Mouse (Mus musculus) MEL (cell line): Measurements from ENCODE around the gene Cep112. TPM values are rescaled to one million over a fixed set of nuclear protein-coding genes. Genes with fewer than 3 reads are reported as not detected.

Source experiments
- DNase-seq: peaks from one replicate; pipeline ENCODE4 v3.0.0; 2011; ENCODE audit warnings: low read depth, low spot score
- H3K27ac ChIP-seq: 2 replicates; pipeline ENCODE4 v1.5.1; 2012; ENCODE audit warnings: low read depth, mild to moderate bottlenecking, control low read depth, low read length, moderate library complexity; ENCODE audit not compliant: control insufficient read depth
- H3K27me3 ChIP-seq, 2 experiments: fragments of 150-350 bp in 1 of 2; sonication (generic) in 1 of 2; 2 replicates each; pipeline ENCODE4 v1.6.1; 2012; ENCODE audit warnings: low read length in 2 of 2, mild to moderate bottlenecking in 2 of 2, improper control_type of control experiment in 1 of 2, moderate library complexity in 1 of 2; ENCODE audit not compliant: insufficient read depth in 2 of 2, control insufficient read depth in 1 of 2
- H3K36me3 ChIP-seq, 2 experiments: 2 replicates each; pipeline ENCODE4 v1.6.1; 2012 to 2014; ENCODE audit warnings: low read length in 2 of 2, improper control_type of control experiment in 1 of 2, inconsistent platforms in 1 of 2, mild to moderate bottlenecking in 1 of 2; ENCODE audit not compliant: insufficient read depth in 2 of 2, control insufficient read depth in 1 of 2
- H3K4me1 ChIP-seq, 2 experiments: fragments of 150-350 bp in 1 of 2; sonication (generic) in 1 of 2; 2 replicates each; pipeline ENCODE4 v1.6.1; 2012; ENCODE audit warnings: low read length in 2 of 2, improper control_type of control experiment in 1 of 2, mild to moderate bottlenecking in 1 of 2; ENCODE audit not compliant: insufficient read depth in 2 of 2, control insufficient read depth in 1 of 2
- H3K4me3 ChIP-seq, 2 experiments: fragments of 150-350 bp in 1 of 2; sonication (generic) in 1 of 2; 2 replicates each; pipeline ENCODE4 v1.5.1; 2012; ENCODE audit warnings: low read depth in 2 of 2, low read length in 2 of 2, mild to moderate bottlenecking in 2 of 2, moderate library complexity in 2 of 2, control low read depth in 1 of 2, improper control_type of control experiment in 1 of 2; ENCODE audit not compliant: control insufficient read depth in 1 of 2, insufficient read depth in 1 of 2
- H3K79me2 ChIP-seq: 2 replicates; pipeline ENCODE4 v1.6.1; 2012; ENCODE audit warnings: mild to moderate bottlenecking, low read length, moderate library complexity; ENCODE audit not compliant: control insufficient read depth, poor library complexity, insufficient read depth
- H3K9ac ChIP-seq: 2 replicates; pipeline ENCODE4 v1.6.1; 2012; ENCODE audit warnings: low read depth, mild to moderate bottlenecking, control low read depth, low read length, moderate library complexity; ENCODE audit not compliant: control insufficient read depth, poor library complexity, severe bottlenecking
- H3K9me3 ChIP-seq: fragments of 150-350 bp; sonication (generic); replicated peaks from 2 replicates; pipeline ENCODE4 v1.6.1; 2012; ENCODE audit warnings: mild to moderate bottlenecking, low read length, improper control_type of control experiment, moderate library complexity; ENCODE audit not compliant: insufficient read depth
- E2F4 ChIP-seq: IDR thresholded peaks from 2 replicates; pipeline ENCODE4 v1.6.1; 2011; ENCODE audit warnings: low read depth, low read length, improper control_type of control experiment, borderline replicate concordance
- ELF1 ChIP-seq: IDR thresholded peaks from 2 replicates; pipeline ENCODE4 v1.6.1; 2014; ENCODE audit warnings: low read depth, mild to moderate bottlenecking, inconsistent platforms, low read length, improper control_type of control experiment, moderate library complexity
- EP300 ChIP-seq, 2 experiments: IDR thresholded peaks; 2 replicates each; pipeline ENCODE4 v1.6.1; 2011; ENCODE audit warnings: improper control_type of control experiment in 2 of 2, low read length in 2 of 2, low read depth in 1 of 2, mild to moderate bottlenecking in 1 of 2
- ETS1 ChIP-seq: IDR thresholded peaks from 2 replicates; pipeline ENCODE4 v1.6.1; 2012; ENCODE audit warnings: low read depth, mild to moderate bottlenecking, inconsistent platforms, low read length, improper control_type of control experiment, moderate library complexity
- GABPA ChIP-seq: IDR thresholded peaks from 2 replicates; pipeline ENCODE4 v1.6.1; 2012; ENCODE audit warnings: low read depth, mild to moderate bottlenecking, inconsistent platforms, low read length, improper control_type of control experiment, moderate library complexity
- GATA1 ChIP-seq: IDR thresholded peaks from 2 replicates; pipeline ENCODE4 v1.6.1; 2011; ENCODE audit warnings: low read depth, low read length, improper control_type of control experiment
- HCFC1 ChIP-seq: IDR thresholded peaks from 2 replicates; pipeline ENCODE4 v1.6.1; 2012; ENCODE audit warnings: low read depth, mild to moderate bottlenecking, inconsistent platforms, low read length, improper control_type of control experiment, moderate library complexity
- KAT2A ChIP-seq: conservative IDR thresholded peaks from 2 replicates; pipeline ENCODE4 v1.6.1; 2012; ENCODE audit warnings: low read depth, low read length, improper control_type of control experiment, inconsistent platforms
- MAFK ChIP-seq: IDR thresholded peaks from 2 replicates; pipeline ENCODE4 v1.6.1; 2011; ENCODE audit warnings: low read depth, mild to moderate bottlenecking, low read length, improper control_type of control experiment, borderline replicate concordance
- MAX ChIP-seq: IDR thresholded peaks from 2 replicates; pipeline ENCODE4 v1.6.1; 2011; ENCODE audit warnings: low read length, improper control_type of control experiment
- MAZ ChIP-seq: IDR thresholded peaks from 2 replicates; pipeline ENCODE4 v1.6.1; 2012; ENCODE audit warnings: low read depth, mild to moderate bottlenecking, inconsistent platforms, low read length, improper control_type of control experiment
- MEF2A ChIP-seq: IDR thresholded peaks from 2 replicates; pipeline ENCODE4 v1.6.1; 2014; ENCODE audit warnings: low read depth, mild to moderate bottlenecking, inconsistent platforms, low read length, improper control_type of control experiment; ENCODE audit not compliant: poor library complexity, insufficient replicate concordance, severe bottlenecking; ENCODE audit errors: extremely low read depth
- MYB ChIP-seq: IDR thresholded peaks from 2 replicates; pipeline ENCODE4 v1.6.1; 2011; ENCODE audit warnings: mild to moderate bottlenecking, low read depth, low read length, improper control_type of control experiment
- NELFE ChIP-seq: IDR thresholded peaks from 2 replicates; pipeline ENCODE4 v1.6.1; 2011; ENCODE audit warnings: low read depth, low read length, improper control_type of control experiment
- NRF1 ChIP-seq: IDR thresholded peaks from 2 replicates; pipeline ENCODE4 v1.6.1; 2014; ENCODE audit warnings: low read depth, mild to moderate bottlenecking, inconsistent platforms, low read length, improper control_type of control experiment, moderate library complexity; ENCODE audit not compliant: poor library complexity, insufficient read depth, severe bottlenecking
- POLR2A ChIP-seq, 2 experiments: IDR thresholded peaks; 2 replicates each; pipeline ENCODE4 v1.6.1; 2011 to 2012; ENCODE audit warnings: low read length in 2 of 2, mild to moderate bottlenecking in 2 of 2, control low read depth in 1 of 2, improper control_type of control experiment in 1 of 2, low read depth in 1 of 2, moderate library complexity in 1 of 2; ENCODE audit not compliant: control insufficient read depth in 1 of 2, insufficient read depth in 1 of 2, poor library complexity in 1 of 2
- RAD21 ChIP-seq: IDR thresholded peaks from 2 replicates; pipeline ENCODE4 v1.6.1; 2011; ENCODE audit warnings: mild to moderate bottlenecking, low read depth, low read length, improper control_type of control experiment
- RCOR1 ChIP-seq: IDR thresholded peaks from 2 replicates; pipeline ENCODE4 v1.6.1; 2012; ENCODE audit warnings: low read depth, mild to moderate bottlenecking, inconsistent platforms, low read length, improper control_type of control experiment
- SMC3 ChIP-seq: IDR thresholded peaks from 2 replicates; pipeline ENCODE4 v1.6.1; 2011; ENCODE audit warnings: low read depth, low read length, improper control_type of control experiment
- TAL1 ChIP-seq: IDR thresholded peaks from 2 replicates; pipeline ENCODE4 v1.6.1; 2012; ENCODE audit warnings: mild to moderate bottlenecking, inconsistent platforms, low read length, moderate library complexity, mixed read lengths
- TBP ChIP-seq: IDR thresholded peaks from 2 replicates; pipeline ENCODE4 v1.8.0; 2011; ENCODE audit warnings: low read depth, low read length, improper control_type of control experiment
- TCF12 ChIP-seq: IDR thresholded peaks from 2 replicates; pipeline ENCODE4 v1.6.1; 2014; ENCODE audit warnings: low read depth, mild to moderate bottlenecking, inconsistent platforms, low read length, improper control_type of control experiment, moderate library complexity
- USF2 ChIP-seq, 2 experiments: IDR thresholded peaks; 2 replicates each; pipeline ENCODE4 v1.6.1; 2011 to 2012; ENCODE audit warnings: improper control_type of control experiment in 2 of 2, low read length in 2 of 2, borderline replicate concordance in 1 of 2, inconsistent platforms in 1 of 2, low read depth in 1 of 2, mild to moderate bottlenecking in 1 of 2; ENCODE audit not compliant: insufficient read depth in 1 of 2
- ZC3H11A ChIP-seq: IDR thresholded peaks from 2 replicates; pipeline ENCODE4 v1.6.1; 2012; ENCODE audit warnings: low read depth, mild to moderate bottlenecking, inconsistent platforms, low read length, improper control_type of control experiment
- ZKSCAN1 ChIP-seq: IDR thresholded peaks from 2 replicates; pipeline ENCODE4 v1.6.1; 2012; ENCODE audit warnings: low read depth, mild to moderate bottlenecking, inconsistent platforms, low read length, improper control_type of control experiment, moderate library complexity
- polyA plus RNA-seq, 2 experiments: library from polyadenylated mRNA; stranded (reverse) in 1 of 2; unstranded in 1 of 2; fragments of >175 nt in 1 of 2; fragments of >200 nt in 1 of 2; gene quantifications; 2 replicates each; pipeline versions ENCODE4 v1.2.1 to v1.2.4; 2012; ENCODE audit warnings: low replicate concordance in 2 of 2, low read depth in 1 of 2; ENCODE audit not compliant: insufficient read length in 2 of 2, insufficient read depth in 1 of 2, missing spikeins in 1 of 2
- total RNA-seq: library from RNA; depleted of rRNA; stranded (reverse); fragments of 300-350 nt; gene quantifications from 2 replicates; pipeline ENCODE4 v1.2.3, GENCODE M21; 2012

Gene Cep112
- total and polyA plus RNA-seq, 3 experiments = 1.3 TPM; not detected in 2

DNA sequence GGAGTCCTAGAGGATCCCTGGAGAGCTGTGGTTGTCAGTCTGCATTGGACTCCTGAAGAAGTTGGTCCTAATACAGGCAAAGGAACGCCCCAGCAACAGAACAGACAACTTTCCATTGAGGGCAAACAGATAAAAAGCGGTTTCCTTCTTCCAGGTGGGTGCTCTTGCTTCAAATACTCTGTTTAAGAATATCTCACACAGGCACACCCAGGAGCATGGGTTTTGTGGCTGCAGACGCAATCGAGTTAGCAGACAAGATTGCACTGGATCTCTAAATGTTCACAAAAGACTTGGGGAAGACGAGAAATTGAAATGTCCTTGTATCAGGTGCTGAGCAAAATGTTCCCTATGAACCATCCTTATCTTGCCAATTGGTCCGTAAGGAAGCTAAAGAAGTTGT is 5.8 kb upstream of the Cep112 start:
- DNase-seq = peak; percentile 72
- Histone ChIP-seq H3K27ac (no peak overlapping the region), H3K27me3 (no peaks in the 10 kb centered on the region)

DNA sequence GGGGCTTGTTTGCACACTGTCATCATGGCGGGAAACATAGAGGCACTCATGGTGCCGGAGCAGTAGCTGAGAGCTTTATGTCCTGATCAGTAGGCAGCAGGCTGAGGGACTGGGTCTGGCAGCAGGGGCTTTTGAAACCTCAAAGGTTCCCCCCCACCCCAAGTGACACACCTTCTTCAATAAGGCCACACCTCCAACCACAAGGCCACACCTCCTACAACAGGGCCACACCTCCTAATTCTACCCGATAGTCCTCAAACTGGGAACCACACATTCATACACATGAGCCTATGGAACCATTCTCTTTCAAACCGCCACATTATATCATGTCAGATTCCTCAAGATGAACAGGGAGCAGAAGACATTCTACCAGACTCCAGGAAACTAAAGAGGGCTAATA is 4.2 kb upstream of the Cep112 start:
- Histone ChIP-seq H3K9me3 (no peaks in the 10 kb centered on the region), H3K27ac (no peak overlapping the region), H3K4me1 (peaks cover 11 to 27% of the 10 kb centered on the region in 2 experiments), H3K4me3 (peak overlapping the region; percentile 40 to 49), H3K79me2 (no peaks in the 10 kb centered on the region), H3K9ac (peak overlapping the region; percentile 11), H3K27me3 (peaks cover 0 to 2% of the 10 kb centered on the region in 2 experiments; a peak in 1 of 4 replicates), H3K36me3 (peaks cover 0 to 14% of the 10 kb centered on the region in 2 experiments; a peak in 2 of 4 replicates)
- DNase-seq = peak; percentile 89
- no peak for TF ChIP-seq TAL1
- no peak for TF ChIP-seq KAT2A
- TF ChIP-seq ETS1 = 0 out of 2 replicates have a peak, but pooled peaks have one; percentile 8
- TF ChIP-seq EP300 (IDR thresholded peaks at IDR 0.05; ENCODE audit: low read depth in 1 of 2, low read length in 2 of 2) = peak in 1 of 2 experiments; percentile 5; a peak in 1 of 4 replicates

More for the DNA sequence above, 5.8 kb upstream of the Cep112 start:
- Histone ChIP-seq H3K4me1 (peaks cover 11 to 19% of the 10 kb centered on the region in 2 experiments), H3K36me3 (peaks cover 0 to 13% of the 10 kb centered on the region in 2 experiments; a peak in 2 of 4 replicates), H3K79me2 (no peaks in the 10 kb centered on the region), H3K9me3 (no peaks in the 10 kb centered on the region), H3K9ac (no peak overlapping the region), H3K4me3 (no peak overlapping the region)
- no peak for TF ChIP-seq MAX
- TF ChIP-seq RAD21 = no peak
- TF ChIP-seq HCFC1 = no peak
- TF ChIP-seq ETS1 = peak; percentile 33; the same call in 1 of the 2 replicates
- no peak for TF ChIP-seq NRF1
- no peak for TF ChIP-seq E2F4
- no peak for TF ChIP-seq MEF2A
- TF ChIP-seq RCOR1 = peak; percentile 73
- TF ChIP-seq MYB = peak; percentile 22; the same call in 1 of the 2 replicates
- TF ChIP-seq MAZ = no peak
- no peak for TF ChIP-seq POLR2A (IDR thresholded peaks at IDR 0.05; ENCODE audit: control insufficient read depth in 1 of 2, insufficient read depth in 1 of 2, low read depth in 1 of 2, low read length in 2 of 2, poor library complexity in 1 of 2)
- TF ChIP-seq TCF12 = peak; percentile 72
- no peak for TF ChIP-seq ZKSCAN1
- peak; percentile 26; the same call in 1 of the 2 replicates for TF ChIP-seq GATA1
- no peak for TF ChIP-seq MAFK
- no peak for TF ChIP-seq ZC3H11A
- no peak for TF ChIP-seq NELFE
- TF ChIP-seq TBP = peak; percentile 59; the same call in 1 of the 2 replicates
- TF ChIP-seq EP300 (IDR thresholded peaks at IDR 0.05; ENCODE audit: low read depth in 1 of 2, low read length in 2 of 2) = peak; percentile 70
- TF ChIP-seq GABPA = no peak
- TF ChIP-seq USF2 (IDR thresholded peaks at IDR 0.05; ENCODE audit: borderline replicate concordance in 1 of 2, insufficient read depth in 1 of 2, low read depth in 1 of 2, low read length in 2 of 2) = no peak
- TF ChIP-seq ELF1 = no peak
- no peak for TF ChIP-seq SMC3
